Mouse (Mus musculus) large intestine, adult 2 months (tissue): ENCODE measurements around the gene Tmem98. TPM values are rescaled to one million over a fixed set of nuclear protein-coding genes. Genes with fewer than 3 reads are reported as not detected.

Experiments
- DNase-seq: peaks from one replicate; pipeline ENCODE4 v3.0.0-alpha.2; 2012; ENCODE audit warnings: low read depth, low spot score
- WGBS: fragments of 180-500 bp; shearing (Covaris S2); methylation state at CpG from one replicate; pipeline ENCODE4 v1.1.7; 2018; 5-methylcytosine and 5-hydroxymethylcytosine counted together
- polyA plus RNA-seq: library from polyadenylated mRNA; depleted of rRNA; stranded (reverse); fragments of >200 nt; gene quantifications from 2 replicates; pipeline ENCODE4 v1.2.3, GENCODE M21; 2012; rRNA removed

Gene Tmem98
- polyA plus RNA-seq, 1 experiment = 159 TPM

GRCm38 (mm10) chr11:80846115-80846514, 36.1 kb downstream of the Tmem98 start:
- 16% methylated on average over 3 of the region's 3 CpGs for WGBS
- no peak for DNase-seq

- 69% methylated on average over 5 of the region's 5 CpGs for WGBS
- no peak for DNase-seq
These were observed 38.2 kb downstream of the Tmem98 start for GRCm38 (mm10) chr11:80848131-80848530.

- 32% methylated on average over 5 of the region's 5 CpGs for WGBS
- DNase-seq = peak; percentile 14
These were observed 41.9 kb downstream of the Tmem98 start for GRCm38 (mm10) chr11:80851859-80852258.

GRCm38 (mm10) chr11:80853014-80853413, 43.0 kb downstream of the Tmem98 start:
- DNase-seq = no peak
- WGBS = 60% methylated on average over 3 of the region's 3 CpGs

GRCm38 (mm10) chr11:80854430-80854829, 44.5 kb downstream of the Tmem98 start:
- 39% methylated on average over 11 of the region's 11 CpGs for WGBS
- no peak for DNase-seq

GRCm38 (mm10) chr11:80854908-80855307, 44.9 kb downstream of the Tmem98 start:
- 14% methylated on average over 7 of the region's 7 CpGs for WGBS
- DNase-seq = peak; percentile 44

GRCm38 (mm10) chr11:80856827-80857226, 46.9 kb downstream of the Tmem98 start:
- WGBS = 66% methylated on average over 2 of the region's 2 CpGs
- no peak for DNase-seq

GRCm38 (mm10) chr11:80858065-80858464, 48.1 kb downstream of the Tmem98 start, which contains the start of gene Spaca3:
TSS of gene Spaca3 (plus strand) at chr11:80858365.
- no peak for DNase-seq
- 72% methylated on average over 10 of the region's 10 CpGs for WGBS

GRCm38 (mm10) chr11:80862941-80863340, 53.0 kb downstream of the Tmem98 start:
- WGBS = 89% methylated on average over 7 of the region's 7 CpGs

GRCm38 (mm10) chr11:80868039-80868438, 58.1 kb downstream of the Tmem98 start:
- DNase-seq = no peak
- WGBS = 98% methylated on average over 1 of the region's 1 CpGs

More at GRCm38 (mm10) chr11:80862941-80863340, 53.0 kb downstream of the Tmem98 start:
- DNase-seq = no peak

Other genes with a start within 250 kb of the Tmem98 start
- 109 and 152 TPM in 2 replicates for gene Myo1d, start 30.1 kb upstream of the Tmem98 start, polyA plus RNA-seq
- not detected in 2 replicates for gene Spaca3, start 48.2 kb downstream of the Tmem98 start, polyA plus RNA-seq